Mouse (Mus musculus) kidney, postnatal 0 days (tissue): ENCODE measurements around the gene Fbf1. TPM values are rescaled to one million over a fixed set of nuclear protein-coding genes. Genes with fewer than 3 reads are reported as not detected.
"Not testable (repeated sequence)": the region's sequence is repeated elsewhere in the genome, so short reads cannot be mapped to it uniquely, and the experiment has no call there.

Source experiments
- ATAC-seq: fragments of 200-750 bp; cut with Nextera tagmentation; replicated peaks from 2 replicates; pipeline ENCODE4 v1.8.0; 2017; ENCODE audit warnings: low read depth, moderate number of reproducible peaks, moderate TSS enrichment, moderate library complexity; ENCODE audit not compliant: low FRiP score
- DNase-seq: peaks from one replicate; pipeline ENCODE4 v3.0.0-alpha.2; 2016; ENCODE audit warnings: low spot score
- H3K27ac ChIP-seq: fragments of 300-500 bp; sonication (generic); 2 replicates; pipeline ENCODE4 v1.5.1; 2014; ENCODE audit warnings: mild to moderate bottlenecking
- H3K27me3 ChIP-seq: fragments of 300-500 bp; sonication (generic); 2 replicates; pipeline ENCODE4 v1.6.1; 2014; ENCODE audit warnings: low read length, mixed read lengths; ENCODE audit not compliant: insufficient read depth
- H3K36me3 ChIP-seq: fragments of 300-500 bp; sonication (generic); 2 replicates; pipeline ENCODE4 v1.6.1; 2014; ENCODE audit warnings: low read length, mixed read lengths; ENCODE audit not compliant: insufficient read depth
- H3K4me1 ChIP-seq: fragments of 300-500 bp; sonication (generic); replicated peaks from 2 replicates; pipeline ENCODE4 v1.6.1; 2014; ENCODE audit warnings: antibody characterized with exemption, low read length, mixed read lengths; ENCODE audit not compliant: insufficient read depth
- H3K4me2 ChIP-seq: fragments of 300-500 bp; sonication (generic); 2 replicates; pipeline ENCODE4 v1.6.1; 2014; ENCODE audit warnings: mild to moderate bottlenecking, low read length, moderate library complexity, mixed read lengths
- H3K4me3 ChIP-seq: fragments of 300-500 bp; sonication (generic); replicated peaks from 2 replicates; pipeline ENCODE4 v1.5.1; 2014; ENCODE audit warnings: low read depth, low read length
- H3K9ac ChIP-seq: fragments of 300-500 bp; sonication (generic); 2 replicates; pipeline ENCODE4 v1.6.1; 2014; ENCODE audit warnings: low read depth, low read length
- H3K9me3 ChIP-seq: fragments of 300-500 bp; sonication (generic); replicated peaks from 2 replicates; pipeline ENCODE4 v1.6.1; 2016; ENCODE audit warnings: low read length, inconsistent platforms, mixed read lengths
- CTCF ChIP-seq: IDR thresholded peaks from 2 replicates; pipeline ENCODE4 v1.5.1; 2016; ENCODE audit warnings: antibody characterized with exemption, low read depth, mild to moderate bottlenecking, moderate library complexity
- WGBS: fragments of 180-500 bp; shearing (Covaris S2); extraction: QIAGEN DNeasy Blood & Tissue Kit; methylation state at CpG from one replicate; pipeline ENCODE4 v1.1.7; 2014; 5-methylcytosine and 5-hydroxymethylcytosine counted together
- polyA plus RNA-seq: library from polyadenylated mRNA; unstranded; fragments of >200 nt; fragmentation: Nextera tagmentation; extraction: Ambion mirVana; gene quantifications from 2 replicates; pipeline ENCODE4 v1.2.1, GENCODE M21; 2015

The Fbf1 gene
- polyA plus RNA-seq, 1 experiment from 2014 or later: 16.8 TPM

DNA sequence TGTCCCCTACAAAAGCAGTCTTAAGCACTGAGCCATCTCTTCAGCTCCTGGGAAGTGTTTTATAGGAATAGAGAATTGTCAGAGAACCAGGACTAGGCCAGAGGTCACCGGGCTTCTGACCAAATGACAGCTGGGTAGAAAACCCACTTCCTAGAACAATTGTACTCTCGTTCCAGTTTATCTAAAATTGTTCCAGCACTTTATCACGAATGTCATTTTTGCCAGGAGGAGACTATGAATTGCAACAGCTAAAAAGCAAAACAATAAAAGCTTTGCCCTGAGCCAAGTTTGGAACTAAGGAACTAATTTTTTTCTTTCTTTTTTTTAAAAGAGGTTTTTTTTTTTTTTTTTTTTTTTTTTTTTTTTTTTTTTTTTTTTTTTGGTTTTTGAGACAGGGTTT, 72.4 kb downstream of the Fbf1 start:
- no peak overlapping the region for H3K4me3 ChIP-seq
- H3K9me3 ChIP-seq: no peaks in the 10 kb centered on the region
- H3K4me1 ChIP-seq: peaks cover 25% of the 10 kb centered on the region
- H3K27me3 ChIP-seq: no peaks in the 10 kb centered on the region
- DNase-seq (peak; percentile 55), ATAC-seq (no peak)
- H3K36me3 ChIP-seq: no peaks in the 10 kb centered on the region
- no peak overlapping the region for H3K9ac ChIP-seq
- WGBS: 58% methylated on average over 3 of the region's 3 CpGs
- no peak for TF ChIP-seq CTCF
- no peak overlapping the region for H3K4me2 ChIP-seq
- no peak overlapping the region for H3K27ac ChIP-seq

DNA sequence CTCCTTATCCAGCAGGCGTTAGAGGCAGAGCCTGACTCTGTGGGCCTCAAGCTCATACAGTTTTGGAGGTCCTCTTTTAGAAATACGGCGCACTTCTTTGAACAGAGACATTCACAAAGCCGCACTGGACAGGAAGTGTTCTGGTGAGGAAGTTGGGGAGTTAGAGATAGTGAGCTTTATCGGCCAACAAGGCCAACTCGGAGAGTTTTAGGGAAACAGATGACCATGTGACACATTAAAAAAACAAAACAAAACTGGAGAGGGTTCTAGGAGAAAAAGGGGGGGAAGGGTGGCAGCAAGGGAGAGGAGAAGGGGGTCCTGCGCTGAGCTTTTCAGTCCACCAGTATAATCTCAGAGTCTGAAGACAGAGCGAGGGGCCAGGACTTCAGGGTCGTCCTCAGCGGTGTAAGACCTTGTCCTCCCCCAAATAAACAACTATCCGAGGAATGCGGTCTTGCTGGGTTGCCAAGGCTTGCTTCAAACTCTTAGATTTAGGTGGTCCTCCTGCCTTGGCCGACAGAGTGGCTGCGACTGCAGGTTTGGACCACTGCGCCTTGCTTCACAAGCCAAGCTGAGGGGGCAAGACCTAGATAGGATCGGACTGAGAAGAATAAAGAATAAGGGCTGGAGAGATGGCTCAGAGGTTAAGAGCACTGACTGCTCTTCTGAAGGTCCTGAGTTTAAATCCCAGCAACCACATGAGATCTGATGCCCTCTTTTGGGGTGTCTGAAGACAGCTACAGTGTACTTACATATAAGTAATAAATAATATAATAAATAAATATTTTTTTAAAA, 74.0 kb downstream of the Fbf1 start:
- peaks cover 9% of the 10 kb centered on the region for H3K4me1 ChIP-seq
- peak overlapping the region; percentile 60; the same call in 1 of the 2 replicates for H3K27ac ChIP-seq
- H3K36me3 ChIP-seq: no peaks in the 10 kb centered on the region
- 46% methylated on average over 16 of the region's 16 CpGs for WGBS
- ATAC-seq: no peak
- H3K4me3 ChIP-seq: no peak overlapping the region
- peak; percentile 52 for DNase-seq
- H3K4me2 ChIP-seq: no peak overlapping the region
- no peaks in the 10 kb centered on the region for H3K27me3 ChIP-seq
- TF ChIP-seq CTCF: no peak
- H3K9me3 ChIP-seq: no peaks in the 10 kb centered on the region
- H3K9ac ChIP-seq: no peak overlapping the region

DNA sequence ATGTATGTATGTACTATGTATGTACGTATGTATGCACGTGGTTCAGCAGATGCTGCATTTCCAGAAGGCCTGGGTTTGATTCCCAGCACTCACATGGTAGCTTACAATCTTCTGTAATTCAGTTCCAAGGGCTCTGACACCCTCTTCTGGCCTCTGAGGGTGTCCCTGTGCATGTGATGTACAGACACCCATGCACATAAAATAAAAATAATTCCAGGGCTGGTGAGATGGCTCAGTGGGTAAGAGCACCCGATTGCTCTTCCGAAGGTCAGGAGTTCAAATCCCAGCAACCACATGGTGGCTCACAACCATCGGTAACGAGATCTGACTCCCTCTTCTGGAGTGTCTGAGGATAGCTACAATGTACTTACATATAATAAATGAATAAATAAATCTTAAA, 75.0 kb downstream of the Fbf1 start:
- DNase-seq: not testable (repeated sequence)
- 92% methylated on average over 6 of the region's 6 CpGs for WGBS

More for the DNA sequence above, 75.0 kb downstream of the Fbf1 start:
- H3K36me3 ChIP-seq, H3K4me3 ChIP-seq, H3K9ac ChIP-seq, H3K27me3 ChIP-seq, ATAC-seq, H3K4me1 ChIP-seq, H3K27ac ChIP-seq, H3K9me3 ChIP-seq, H3K4me2 ChIP-seq: not testable (repeated sequence)

Other genes with a start within 250 kb of the Fbf1 start
- 37.2 and 40.1 TPM in 2 replicates for gene Sap30bp, start 234.9 kb downstream of the Fbf1 start, polyA plus RNA-seq
- 11.1 and 11.7 TPM in 2 replicates for gene Recql5, start 234.7 kb downstream of the Fbf1 start, polyA plus RNA-seq
- gene Itgb4, start 193.5 kb downstream of the Fbf1 start, polyA plus RNA-seq: 2.9 and 3.1 TPM in 2 replicates
- gene Galk1, start 155.4 kb downstream of the Fbf1 start, polyA plus RNA-seq: 149 and 156 TPM in 2 replicates
- 1,980 and 2,021 TPM in 2 replicates for gene H3f3b, start 140.2 kb downstream of the Fbf1 start, polyA plus RNA-seq
- 21.4 and 23.3 TPM in 2 replicates for gene Unk, start 137.8 kb downstream of the Fbf1 start, polyA plus RNA-seq
- gene Unc13d, start 90.2 kb downstream of the Fbf1 start, polyA plus RNA-seq: 0.54 and 0.75 TPM in 2 replicates
- 121 and 125 TPM in 2 replicates for gene Wbp2, start 81.2 kb downstream of the Fbf1 start, polyA plus RNA-seq
- gene Trim47, start 41.0 kb downstream of the Fbf1 start, polyA plus RNA-seq: 40.8 and 41.7 TPM in 2 replicates
- 3.1 and 3.3 TPM in 2 replicates for gene Trim65, start 37.0 kb downstream of the Fbf1 start, polyA plus RNA-seq
- 81.1 and 89.8 TPM in 2 replicates for gene Mrpl38, start 29.3 kb downstream of the Fbf1 start, polyA plus RNA-seq
- gene Ten1, start 30.7 kb upstream of the Fbf1 start, polyA plus RNA-seq: 44.0 and 47.2 TPM in 2 replicates
- 55.5 and 64.0 TPM in 2 replicates for gene Acox1, start 30.9 kb upstream of the Fbf1 start, polyA plus RNA-seq
- 3.9 and 4.1 TPM in 2 replicates for gene Evpl, start 69.9 kb upstream of the Fbf1 start, polyA plus RNA-seq
- gene Srp68, start 106.1 kb upstream of the Fbf1 start, polyA plus RNA-seq: 62.1 and 69.1 TPM in 2 replicates
- gene Galr2, start 112.8 kb upstream of the Fbf1 start, polyA plus RNA-seq: 0.13 and 0.18 TPM in 2 replicates
- gene Exoc7, start 139.1 kb upstream of the Fbf1 start, polyA plus RNA-seq: 56.5 and 59.1 TPM in 2 replicates
- gene Foxj1, start 167.2 kb upstream of the Fbf1 start, polyA plus RNA-seq: 2.5 TPM in 2 replicates
- 7.4 and 8.1 TPM in 2 replicates for gene Rnf157, start 244.9 kb upstream of the Fbf1 start, polyA plus RNA-seq